Mouse (Mus musculus): ENCODE data around the gene Klhl32.
"Not testable (repeated sequence)": the region's sequence is repeated elsewhere in the genome, so short reads cannot be mapped to it uniquely, and the experiment has no call there.

The Klhl32 gene

DNA sequence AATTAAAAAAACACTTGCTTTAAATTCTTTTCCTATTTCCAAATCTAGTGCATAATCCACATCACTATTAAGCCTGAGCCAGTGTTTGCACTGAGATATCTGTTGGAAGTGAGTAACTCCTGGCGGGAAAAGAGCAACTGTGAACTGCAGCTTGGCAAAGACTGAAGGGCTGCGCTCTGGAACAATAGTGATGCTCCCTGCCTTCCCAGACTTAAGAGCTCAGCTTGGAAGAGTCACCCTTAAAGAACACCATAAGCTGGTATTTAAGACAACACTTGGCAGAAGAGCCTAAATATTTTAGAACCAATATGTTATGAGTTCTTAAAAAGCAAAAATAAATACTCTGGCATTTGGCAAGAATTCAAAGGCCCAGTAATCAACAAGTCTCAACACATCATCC lies 55.7 kb downstream of the Klhl32 start:
- DNase-seq (ENCODE audit: low read depth, low spot score): no peak

DNA sequence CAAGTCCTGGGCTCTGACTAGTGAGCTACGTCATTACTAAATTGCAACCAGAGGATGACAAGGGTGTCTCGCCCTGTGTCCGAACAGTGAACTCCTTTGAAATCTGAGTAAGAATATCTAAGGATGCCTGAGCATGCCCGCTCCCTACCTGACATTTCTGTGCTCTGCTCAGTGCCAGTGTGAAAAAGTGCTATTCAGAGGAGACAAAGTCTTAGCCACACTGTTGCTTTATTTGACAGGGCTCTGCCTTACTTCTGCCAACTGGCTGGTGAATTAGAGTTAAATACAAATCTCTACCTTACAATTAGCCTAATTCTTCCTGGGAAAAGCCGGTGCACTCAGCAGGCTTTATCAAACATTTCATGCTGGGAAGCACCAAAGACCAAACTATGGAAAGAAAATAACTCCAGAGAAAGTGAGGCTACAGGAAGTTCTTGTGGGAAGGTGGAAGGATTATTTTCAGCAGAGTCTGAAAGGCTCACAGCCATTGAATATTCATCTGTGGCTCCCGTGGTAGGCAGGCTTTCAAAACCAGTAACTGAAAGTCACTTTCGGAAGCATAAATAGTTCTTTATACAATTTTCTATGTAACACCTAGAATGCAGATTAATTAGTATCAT lies 57.1 kb downstream of the Klhl32 start:
- DNase-seq (ENCODE audit: low read depth, low spot score): no peak

DNA sequence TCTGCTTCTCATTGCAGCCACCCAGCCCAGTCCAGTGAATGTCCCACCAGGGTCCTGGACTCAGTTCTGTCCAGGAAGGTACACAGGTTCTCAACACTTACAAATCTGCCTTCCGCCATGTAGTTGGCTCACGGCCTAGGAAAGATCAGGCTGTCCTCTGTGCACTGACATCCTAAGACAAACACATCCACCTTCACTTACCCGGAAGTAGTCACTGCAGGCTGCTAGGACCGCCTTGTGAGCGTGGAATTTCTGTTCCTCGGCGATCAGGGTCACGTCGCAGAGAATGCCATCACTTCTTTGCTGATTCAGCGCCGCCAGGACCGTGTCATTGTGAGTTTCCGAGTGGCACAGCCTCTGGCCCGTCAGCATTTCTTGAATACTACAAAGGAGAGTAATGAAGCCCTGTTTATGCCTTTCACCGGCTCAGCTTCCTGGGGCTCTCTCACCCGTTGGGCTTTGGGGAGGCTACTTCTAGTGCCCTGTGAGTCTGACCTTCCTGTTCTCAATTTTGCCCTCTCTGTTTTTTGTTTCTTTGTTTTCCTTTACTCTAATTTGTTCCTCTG lies 58.4 kb downstream of the Klhl32 start:
- no peak for DNase-seq (ENCODE audit: low read depth, low spot score)

DNA sequence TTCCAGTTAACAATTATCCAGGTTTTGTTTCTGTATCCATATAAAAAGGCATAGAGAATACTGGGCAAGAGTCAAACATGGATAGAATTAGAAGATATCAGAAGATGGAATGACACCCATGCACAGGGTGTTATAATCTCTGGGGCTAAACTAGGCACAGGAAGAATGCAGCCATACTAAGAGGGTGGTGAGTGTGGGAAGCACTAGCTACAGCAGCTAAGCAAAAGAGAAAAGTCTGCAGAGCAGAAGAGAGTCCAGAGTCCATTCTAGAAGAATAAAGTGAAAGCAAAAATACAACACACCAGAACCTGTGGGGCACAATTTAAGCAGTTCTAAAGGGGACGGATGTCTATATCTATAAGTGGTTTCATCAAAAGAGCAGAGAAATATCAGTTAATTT lies 61.6 kb downstream of the Klhl32 start:
- no peak for DNase-seq (ENCODE audit: low read depth, low spot score)

DNA sequence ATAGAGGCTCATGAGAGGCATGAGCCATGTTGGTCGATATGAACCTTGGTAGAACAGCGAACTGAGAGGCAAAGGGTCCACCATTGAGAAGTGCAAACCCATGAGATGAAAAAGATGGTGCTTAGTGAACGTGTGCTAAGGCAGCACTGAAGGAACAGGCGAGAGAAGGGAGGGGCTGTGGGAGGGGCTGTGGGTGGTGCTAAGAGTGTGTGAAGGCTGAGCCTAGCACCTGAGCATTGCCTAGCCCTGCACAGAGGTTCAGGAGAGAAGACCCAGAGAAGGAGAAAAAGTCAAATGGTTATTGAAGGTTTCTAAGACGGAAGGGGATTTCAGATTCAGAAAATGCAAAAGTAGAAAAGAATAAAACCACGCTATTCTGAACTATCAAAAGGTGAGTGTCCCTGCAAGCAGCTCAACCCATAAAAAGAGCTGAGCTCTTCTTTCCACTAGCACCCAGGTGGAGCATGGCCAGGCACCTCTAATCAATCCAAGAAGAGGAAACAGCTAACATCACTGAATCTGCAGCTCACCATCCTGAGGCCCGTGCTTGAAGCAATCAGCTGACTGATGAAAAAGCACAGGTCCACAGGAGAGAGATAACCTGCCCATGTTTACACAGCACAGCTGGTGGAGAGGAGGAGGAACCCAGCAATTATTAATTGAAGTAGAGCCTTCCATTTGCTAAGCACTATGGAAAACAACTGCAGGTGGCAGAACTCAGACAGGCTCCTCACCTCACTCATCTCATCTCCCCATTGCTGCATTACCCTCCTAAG lies 65.0 kb downstream of the Klhl32 start:
- DNase-seq (ENCODE audit: low read depth, low spot score): no peak

DNA sequence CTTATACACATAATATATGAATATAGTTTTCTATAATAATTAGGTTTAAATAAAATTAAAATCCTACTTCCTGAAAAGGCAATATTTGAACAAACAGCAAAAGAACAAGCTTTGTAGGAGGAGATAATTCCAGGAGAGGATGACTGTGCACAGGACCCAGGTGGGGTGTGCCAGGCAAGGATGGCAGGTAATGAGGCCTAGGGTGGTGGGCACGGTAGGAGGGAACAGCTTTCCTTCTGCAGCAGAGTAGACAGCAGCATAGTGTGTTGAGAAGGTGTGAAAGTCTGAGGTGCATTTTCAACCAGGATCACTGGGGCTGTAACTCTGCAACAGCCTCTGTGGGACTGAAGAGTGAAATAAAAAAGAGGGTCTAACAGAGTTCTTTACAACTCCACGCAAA lies 85.0 kb downstream of the Klhl32 start:
- no peak for DNase-seq (ENCODE audit: low read depth, low spot score)

DNA sequence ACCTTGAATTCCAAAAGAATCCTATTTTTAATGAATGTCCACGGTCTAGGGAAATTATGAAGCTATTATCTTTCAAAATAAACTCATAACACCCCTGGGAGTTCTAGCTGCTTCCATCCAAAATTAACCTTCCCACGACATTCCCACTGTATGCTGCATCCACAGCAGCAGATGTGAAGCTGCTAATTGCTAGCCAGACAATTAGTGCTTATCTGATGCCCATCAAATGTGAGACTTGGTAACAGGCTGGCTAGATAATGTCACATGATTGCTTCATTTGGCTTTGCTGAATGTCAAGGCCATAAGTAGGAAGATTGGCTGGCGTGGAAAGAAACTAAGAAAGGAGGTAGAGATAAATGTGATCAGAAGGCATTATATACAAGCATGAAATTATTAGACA lies 85.5 kb downstream of the Klhl32 start:
- DNase-seq (ENCODE audit: low read depth, low spot score): no peak

DNA sequence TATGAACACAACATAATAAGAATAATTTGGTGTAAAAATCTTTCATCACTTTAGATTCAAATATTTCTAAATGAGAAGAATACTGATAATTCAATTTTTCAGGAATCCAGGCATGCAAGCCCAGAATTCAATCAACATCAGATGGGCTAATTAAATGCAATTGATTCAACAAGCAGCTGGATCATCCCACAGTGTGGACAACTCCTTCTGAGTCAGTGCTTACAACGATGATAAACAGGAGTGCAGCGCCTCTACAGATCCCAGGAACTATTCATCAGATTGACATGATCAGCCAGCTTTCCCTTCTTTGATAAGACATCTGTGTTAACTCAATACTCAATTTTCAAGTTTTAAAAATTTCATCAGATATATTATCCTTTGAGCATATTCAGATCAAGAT lies 86.4 kb downstream of the Klhl32 start:
- DNase-seq (ENCODE audit: low read depth, low spot score): no peak

DNA sequence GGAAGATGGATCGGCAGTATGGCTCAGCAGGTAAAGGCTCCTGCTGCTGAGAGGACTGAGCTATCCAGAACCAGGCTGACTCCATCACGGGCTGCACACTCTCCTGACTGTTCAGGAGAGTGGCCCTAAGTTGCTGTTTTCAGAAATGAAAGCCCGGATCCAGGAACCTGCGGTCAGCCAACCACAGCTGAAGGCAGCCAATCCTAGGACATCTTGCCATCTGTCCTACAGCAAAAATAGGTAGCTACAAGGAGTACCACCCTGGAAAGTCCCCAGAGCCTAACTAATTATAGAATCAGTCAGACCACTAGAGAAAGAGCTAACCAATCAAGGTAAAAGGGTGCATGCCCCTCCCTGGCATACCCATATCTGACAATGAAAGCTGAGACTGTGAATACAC lies 87.5 kb downstream of the Klhl32 start:
- DNase-seq (ENCODE audit: low read depth, low spot score): no peak

DNA sequence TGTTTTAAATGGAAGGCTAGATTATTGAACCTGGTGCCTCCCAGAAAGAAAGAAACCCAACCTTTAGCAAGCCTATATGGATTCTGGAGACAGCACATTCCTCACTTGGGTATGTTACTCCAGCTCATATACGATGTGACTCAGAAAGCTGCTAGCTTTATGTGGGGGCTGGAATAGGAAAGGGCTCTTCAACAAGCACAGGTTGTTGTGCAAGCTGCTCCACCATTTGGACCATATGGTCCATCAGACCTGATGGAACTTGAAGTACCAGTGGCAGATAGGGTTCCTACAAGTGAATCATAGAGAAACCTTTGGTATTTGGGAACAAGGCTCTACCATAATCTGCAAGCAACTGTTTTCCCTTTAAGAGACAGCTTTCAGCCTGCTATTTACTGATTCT lies 92.0 kb downstream of the Klhl32 start:
- no peak for DNase-seq (ENCODE audit: low read depth, low spot score)

DNA sequence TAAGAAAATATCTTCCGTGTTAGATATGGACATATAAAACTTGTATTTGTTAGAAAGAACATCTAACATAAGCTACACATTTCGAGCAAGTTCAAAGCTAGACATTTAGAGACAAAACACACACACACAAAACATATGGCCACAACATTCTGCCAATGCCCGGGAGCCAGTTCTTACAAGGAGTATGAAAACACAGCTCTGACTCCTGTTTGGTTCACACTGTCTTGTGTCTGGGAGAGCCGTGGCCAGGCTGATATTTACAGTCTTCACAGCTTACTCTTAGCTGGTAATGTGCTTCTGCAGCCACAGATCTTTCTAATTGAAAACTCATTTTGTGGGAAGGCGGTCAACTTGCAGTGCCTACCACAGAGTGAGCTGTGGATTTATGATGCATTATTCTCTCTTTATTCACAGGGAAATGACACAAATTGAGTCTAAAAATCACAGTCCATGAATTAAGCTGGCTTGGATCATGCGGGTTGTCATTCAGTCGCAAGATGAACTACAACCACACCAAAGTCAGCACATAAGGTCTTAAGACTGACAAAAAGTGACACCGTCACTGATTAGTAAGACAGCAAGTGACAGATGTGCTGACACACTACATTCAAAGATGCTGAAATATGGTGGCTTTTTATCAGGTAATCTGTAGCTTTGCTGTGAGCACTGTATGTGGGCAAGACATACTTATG lies 98.3 kb downstream of the Klhl32 start:
- no peak for DNase-seq (ENCODE audit: low read depth, low spot score)

DNA sequence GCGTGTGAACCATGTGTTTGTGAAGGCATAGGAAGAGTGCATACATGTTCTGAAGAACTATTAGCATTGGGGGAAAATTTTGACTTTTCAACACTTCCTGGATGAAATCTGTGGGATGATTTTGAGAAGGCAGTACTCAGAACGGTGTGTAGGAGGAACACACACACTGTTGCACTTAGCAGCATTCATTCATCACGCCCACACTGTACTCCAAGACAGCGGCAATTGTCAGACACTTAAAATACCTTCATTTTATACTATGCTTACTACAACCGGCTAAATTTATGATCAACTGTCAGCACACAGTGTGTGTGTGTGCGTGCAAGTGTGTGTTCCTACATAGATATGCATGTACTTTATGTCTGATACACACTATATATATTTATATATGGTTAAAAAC lies 113.8 kb downstream of the Klhl32 start:
- DNase-seq (ENCODE audit: low read depth, low spot score): no peak

DNA sequence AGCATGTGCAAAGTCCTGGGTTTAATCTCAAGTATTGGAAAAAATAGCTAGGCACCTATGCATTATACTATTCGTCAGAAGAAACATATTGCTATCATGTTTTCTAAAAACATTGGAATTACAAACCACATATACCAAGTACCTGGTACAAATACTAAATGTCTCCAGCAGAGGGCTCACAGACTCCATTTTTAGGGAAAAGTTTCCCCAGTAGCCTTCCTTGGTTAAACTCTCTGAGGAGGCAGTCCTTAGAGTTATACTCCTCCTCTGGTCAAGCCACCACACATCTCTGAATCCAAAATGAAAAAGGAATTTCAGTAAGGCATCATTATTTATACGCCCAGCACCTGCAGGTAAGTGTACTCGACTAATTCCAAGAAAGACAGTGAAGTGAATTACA lies 130.1 kb downstream of the Klhl32 start:
- DNase-seq (ENCODE audit: low read depth, low spot score): peak; percentile 79

DNA sequence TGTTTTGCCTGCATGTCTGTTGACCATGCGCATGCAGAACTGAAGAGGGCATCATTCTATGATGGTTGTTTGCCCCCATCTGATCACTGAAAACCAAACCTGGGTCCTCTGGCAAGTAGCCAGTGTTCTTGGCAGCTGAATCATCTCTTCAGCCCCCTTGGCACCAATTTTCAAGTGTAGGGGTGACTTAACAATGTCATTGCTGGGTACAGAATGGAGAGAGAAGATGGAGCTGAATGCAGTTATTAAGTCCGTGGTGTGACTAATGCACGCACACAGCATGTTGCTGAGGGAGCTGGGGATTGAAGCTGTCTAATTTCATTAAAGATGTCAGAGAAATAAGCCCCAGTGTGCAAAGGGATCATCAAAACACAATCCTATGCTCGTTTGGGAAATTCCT lies 135.4 kb downstream of the Klhl32 start:
- DNase-seq (ENCODE audit: low read depth, low spot score): no peak

DNA sequence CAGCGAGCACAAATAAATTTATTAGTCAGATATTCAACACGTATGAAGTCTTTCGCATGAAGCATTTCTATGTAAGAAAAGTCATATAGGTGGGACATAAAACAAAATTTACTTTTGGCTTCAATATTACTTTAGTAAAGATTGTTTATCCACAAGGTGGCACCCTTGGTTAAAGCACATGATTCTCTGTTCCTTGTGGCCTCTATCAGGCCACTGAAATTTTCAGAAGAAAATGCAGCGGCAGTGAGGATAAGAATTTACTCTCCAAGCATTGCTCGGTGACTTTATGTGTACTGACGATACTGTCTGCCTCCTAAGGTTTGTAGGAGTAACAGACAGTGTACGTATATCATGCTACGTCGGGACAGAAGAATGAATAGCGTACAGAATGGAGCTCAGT lies 136.6 kb downstream of the Klhl32 start:
- DNase-seq (ENCODE audit: low read depth, low spot score): peak; percentile 23

DNA sequence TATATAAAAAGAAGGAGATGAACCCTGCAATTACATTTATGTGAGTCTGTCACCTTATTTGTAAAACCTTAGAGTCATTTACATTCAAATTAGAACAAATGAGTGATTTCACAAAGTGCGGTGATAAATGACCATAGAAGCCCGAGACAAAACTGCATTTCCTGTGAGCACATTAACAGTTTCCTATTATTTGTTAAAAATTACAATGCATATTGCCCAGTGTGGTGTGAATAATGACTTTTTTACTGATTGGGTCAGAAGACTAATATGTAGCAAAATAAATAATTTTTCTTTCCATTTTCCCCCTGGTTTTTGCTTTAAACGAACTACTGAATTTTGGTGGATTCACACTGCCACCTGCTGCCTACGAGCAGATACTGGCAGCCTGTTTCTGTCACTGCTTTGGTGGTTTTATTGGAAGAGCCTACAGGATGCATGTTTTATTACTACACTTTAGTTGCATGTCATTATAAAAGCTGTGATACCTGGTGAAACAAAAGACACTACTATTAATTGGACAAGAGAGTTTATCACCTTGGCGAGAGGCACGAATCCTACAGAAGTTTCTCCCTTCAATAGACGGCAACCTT lies 152.3 kb downstream of the Klhl32 start:
- peak; percentile 36 for DNase-seq (ENCODE audit: low read depth, low spot score)

DNA sequence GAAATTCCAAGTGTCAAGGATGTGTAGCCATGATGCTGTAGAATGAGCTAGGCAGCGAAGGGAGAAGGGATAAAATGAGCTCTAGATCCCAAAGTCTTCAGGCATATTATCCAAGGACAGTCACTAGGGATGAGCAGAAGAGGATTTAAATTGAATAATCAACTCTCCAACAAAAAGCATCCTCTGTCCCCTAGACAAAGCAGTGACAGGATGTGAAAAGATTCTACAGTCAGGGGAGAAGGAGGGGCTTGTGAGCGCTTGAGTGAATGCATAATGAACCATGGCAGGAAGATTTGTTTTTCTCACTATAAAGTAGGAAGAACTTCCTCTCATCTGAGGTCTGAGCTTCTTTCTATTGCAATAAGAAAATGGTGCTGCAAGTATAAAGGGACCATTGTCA lies 170.8 kb downstream of the Klhl32 start:
- no peak for DNase-seq (ENCODE audit: low read depth, low spot score)

DNA sequence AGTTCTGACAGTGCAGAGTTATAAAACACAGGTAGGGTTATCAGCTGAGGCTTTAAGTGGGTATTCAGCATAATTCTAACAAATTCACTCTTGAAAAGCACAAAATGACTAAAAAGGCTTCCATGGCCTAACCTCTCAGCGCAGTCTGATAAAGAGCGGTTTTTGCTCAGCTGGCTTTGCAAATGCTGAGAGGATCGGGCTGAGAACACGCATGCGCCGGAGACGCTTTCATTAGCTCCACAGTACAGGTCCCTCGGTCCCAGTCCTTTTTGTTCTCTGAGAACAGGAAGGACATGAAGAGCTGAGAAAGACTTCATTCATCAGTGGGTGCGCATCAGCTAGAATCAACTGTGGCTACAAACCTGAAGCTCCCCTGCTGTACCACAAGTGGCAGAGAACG lies 180.9 kb downstream of the Klhl32 start:
- no peak for DNase-seq (ENCODE audit: low read depth, low spot score)

DNA sequence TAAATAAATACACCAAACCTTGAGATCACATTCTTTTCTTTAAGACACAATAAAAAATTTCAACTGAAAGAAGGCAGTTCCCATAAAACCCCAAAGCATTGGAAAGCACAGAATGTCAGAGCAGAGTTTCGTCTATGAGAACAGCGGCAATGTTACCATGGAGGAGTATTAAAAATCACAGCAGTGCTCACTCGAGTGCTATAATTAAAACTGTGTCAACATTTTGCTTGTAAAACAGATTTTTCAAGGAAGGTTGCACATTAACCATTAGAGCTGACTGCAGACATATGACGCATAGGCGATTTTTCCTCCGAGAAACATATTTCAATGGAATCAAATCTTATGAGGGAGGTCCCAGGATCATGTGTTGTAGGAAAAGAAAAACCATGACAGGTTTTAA lies 191.7 kb downstream of the Klhl32 start:
- no peak for DNase-seq (ENCODE audit: low read depth, low spot score)

DNA sequence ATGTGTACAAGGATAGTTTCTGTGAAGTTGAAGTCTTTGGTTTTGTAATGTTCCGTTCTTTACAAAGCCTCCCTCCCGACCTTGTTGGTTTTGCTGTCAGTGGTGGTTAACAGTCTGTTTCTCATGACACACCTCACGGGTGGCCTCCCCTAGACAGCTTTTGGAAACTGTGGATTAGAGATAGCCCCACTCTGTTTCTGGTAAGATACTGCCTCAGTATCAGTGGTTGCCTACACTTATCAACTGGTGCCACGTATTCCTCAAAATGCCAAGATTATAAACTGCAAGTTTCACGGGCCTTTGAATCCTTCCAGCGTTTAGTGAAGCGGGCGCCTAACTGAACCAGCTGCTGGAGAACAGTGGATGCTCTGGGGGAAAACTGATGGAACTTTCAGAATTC lies 206.2 kb downstream of the Klhl32 start:
- DNase-seq (ENCODE audit: low read depth, low spot score): not testable (repeated sequence)

DNA sequence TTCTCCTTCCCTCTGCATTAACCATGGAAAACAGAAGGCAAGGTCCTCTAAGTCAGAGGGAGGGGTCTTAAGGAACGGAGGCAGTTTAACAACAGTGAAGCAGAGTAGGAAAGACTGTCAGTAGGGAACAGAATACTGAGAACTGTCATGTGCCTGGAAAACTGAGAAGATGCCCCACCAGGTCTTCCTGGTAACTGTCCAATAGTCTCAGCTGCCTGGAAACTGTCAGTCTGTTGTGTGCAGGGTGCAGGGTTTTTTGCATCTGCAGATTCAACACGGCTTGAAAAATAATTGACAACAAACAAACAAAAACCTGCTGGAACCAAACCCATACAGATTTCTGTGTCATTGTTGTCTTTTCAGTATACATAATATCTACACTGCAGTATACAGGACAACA lies 208.6 kb downstream of the Klhl32 start:
- DNase-seq (ENCODE audit: low read depth, low spot score): no peak

DNA sequence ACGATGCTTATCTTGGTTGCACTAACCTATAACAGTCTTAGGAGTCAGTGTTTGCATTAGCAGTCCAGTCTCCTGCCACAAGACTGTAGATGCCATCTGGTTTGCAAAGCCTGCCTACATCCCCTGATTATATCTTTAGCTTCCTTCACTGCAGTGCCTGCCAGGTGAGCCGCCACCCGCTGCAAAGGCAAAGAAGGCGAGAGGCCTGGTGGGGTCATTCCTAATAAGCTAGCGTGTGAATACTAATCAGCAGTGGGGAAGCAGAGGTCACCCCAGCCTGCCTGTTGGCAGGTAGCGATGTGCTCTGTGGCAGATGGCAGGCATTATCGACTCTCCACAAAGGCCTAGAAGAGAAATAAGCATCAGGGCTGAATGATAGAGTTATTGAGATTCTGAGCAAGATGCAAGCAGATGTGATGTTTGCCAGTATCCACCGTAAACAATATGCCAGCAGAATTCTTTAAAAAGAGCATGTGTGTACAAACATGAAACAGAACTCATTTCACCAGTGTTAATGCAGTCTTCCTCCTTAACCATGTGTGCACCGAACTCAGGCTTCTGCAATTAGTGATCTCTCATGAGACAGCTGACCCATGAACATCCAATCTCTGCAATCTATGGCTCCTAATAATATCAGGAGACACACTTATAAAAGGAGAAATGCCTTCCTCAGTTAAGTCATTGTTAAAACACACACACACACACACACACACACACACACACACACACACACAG lies 219.6 kb downstream of the Klhl32 start:
- no peak for DNase-seq (ENCODE audit: low read depth, low spot score)

All from 3T3-L1 (cell line).